Mouse (Mus musculus): ENCODE measurements around the gene Brk1.

The Brk1 gene

GRCm38 (mm10) chr6:113623941-113624751 lies 19.6 kb downstream of the Brk1 start, which contains the start of gene Vhl:
Gene Vhl (plus strand): TSS chr6:113623959.
- peak; percentile 81 for DNase-seq (ENCODE audit: low spot score)

DNA sequence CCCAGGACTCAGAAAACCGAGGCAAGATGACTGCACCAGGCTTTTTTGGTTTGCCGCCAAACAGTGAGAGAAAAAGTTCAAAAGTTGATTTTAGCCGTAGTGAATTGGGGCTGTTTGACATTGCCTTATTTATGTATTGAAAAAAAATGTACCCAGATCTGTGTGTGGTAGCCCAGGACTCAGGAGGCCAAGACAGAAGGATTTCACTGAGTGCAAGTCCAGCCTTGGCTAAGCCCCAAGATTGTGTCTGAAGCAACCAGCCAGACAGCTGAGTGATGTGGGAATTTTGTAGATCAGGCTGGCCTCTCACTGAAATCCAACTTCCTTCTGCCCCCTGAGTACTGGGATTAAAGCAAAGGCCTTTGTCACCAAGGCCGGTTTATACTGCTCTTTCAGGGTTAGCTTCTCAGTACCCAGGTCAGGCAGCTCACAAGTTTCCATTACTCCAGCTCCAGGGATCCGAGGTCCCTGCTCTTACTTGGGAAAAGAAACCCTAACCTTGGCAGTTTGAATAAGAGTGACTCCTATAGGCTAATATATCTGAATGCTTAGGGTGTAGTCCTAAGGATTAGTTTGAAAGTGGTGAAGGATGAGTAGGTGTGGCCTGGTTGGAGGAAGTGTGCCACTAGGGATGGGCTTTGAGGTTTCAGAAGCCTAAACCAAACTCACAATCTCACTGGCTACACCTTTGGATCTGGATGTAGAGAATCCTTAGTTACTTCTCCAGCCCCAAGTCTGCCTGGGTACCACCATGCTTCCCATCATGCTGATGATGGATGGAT lies 20.6 kb downstream of the Brk1 start:
- no peak for DNase-seq (ENCODE audit: low spot score)

DNA sequence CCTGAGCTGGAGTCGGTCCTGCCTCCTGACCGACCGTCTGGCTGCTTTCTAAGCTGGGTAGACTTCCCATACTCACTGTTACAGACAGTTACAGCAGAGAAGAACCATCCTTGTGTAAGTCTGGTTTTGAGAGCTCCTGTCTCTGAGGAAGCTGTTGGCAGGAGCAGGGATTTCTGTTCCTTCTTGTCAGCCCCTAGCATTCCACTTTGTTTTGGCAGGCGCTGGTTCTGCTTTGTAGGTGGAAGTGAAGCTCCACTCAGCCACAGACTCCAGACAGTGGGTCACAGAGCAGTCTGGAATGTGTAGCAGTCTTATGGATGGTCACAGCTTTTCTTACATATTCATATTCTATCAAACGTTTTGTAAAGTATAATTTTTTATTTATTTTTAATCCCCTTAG lies 25.8 kb downstream of the Brk1 start:
- no peak for DNase-seq (ENCODE audit: low spot score)

DNA sequence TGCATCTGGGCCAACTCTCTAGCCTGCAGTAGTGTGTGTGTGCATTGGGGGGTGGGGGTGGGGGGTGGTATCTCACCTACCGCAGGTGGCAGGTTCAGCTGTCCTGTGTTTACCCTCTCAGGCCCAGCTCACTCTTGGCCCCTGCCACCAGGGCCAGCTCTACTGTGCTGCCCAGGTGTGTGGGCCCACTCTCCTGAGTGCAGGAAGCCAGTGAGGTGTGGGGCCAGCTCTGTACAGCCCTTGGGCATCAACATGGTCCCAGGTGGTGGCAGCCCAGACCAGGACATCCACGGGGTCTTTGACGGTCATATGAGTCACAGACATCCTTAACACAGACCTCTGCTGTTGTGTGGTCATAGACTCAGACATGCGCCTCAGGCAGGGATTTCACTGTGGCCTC lies 28.3 kb downstream of the Brk1 start:
- no peak for DNase-seq (ENCODE audit: low spot score)

DNA sequence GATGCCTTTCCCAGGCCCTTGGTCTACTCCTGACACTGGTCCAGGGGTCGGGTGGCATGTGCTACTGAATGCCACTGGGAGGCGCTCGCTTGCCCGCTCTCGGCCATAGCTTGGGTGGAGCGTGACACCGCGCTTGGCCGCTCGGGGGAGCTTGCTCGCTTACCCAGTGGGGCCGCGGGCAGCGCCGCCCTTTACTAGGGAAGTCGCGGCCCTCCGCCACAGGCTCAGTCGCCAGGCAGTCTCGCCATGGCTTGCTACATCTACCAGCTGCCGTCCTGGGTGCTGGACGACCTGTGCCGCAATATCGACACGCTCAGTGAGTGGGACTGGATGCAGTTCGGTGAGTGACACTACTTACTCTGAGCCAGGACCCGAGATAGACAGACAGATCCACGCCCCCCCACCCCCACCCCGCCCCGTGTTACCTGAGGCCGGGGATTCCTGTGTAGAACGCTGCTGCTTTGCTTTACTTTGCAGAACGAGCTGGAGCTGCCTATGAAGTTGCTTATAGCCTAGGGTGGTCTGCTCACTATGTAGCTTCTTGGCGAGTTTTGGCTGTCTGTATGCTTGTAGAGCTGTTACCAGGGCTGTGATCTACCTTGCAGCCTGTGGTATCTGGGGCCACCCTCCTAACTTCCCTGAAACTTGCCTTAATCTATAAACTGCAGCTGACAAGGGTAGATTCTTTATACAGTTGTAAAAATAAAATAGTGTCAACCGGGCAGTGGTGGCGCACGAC lies 33.9 kb downstream of the Brk1 start, which contains the start of gene Irak2:
Irak2 (plus strand) TSS at position 166 of the 739 bp plus-strand sequence.
- DNase-seq (ENCODE audit: low spot score), result peak; percentile 94

GRCm38 (mm10) chr6:113639201-113639600 lies 34.6 kb downstream of the Brk1 start:
- DNase-seq (ENCODE audit: low spot score), result no peak

DNA sequence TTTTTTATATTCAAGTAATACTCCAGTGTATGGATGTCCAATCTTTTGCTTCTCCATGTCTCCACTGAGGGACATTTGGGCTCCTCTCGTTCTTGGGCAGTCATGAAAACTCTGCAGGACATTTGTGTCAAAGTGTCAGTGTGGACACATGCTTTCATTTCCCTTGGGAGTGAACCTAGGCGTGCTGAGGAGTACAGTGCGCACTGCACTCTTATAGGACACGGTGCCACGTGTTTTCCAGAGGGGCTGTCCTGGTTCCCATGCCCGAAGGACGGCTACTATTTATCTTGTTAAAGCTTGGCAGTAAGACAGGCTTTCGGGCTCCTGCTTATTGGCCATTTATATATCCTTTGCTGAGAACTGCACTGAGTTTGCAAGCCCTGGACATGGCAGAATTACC lies 38.0 kb downstream of the Brk1 start:
- no peak for DNase-seq (ENCODE audit: low spot score)

GRCm38 (mm10) chr6:113643021-113643420 lies 38.4 kb downstream of the Brk1 start:
- DNase-seq (ENCODE audit: low spot score), result no peak

DNA sequence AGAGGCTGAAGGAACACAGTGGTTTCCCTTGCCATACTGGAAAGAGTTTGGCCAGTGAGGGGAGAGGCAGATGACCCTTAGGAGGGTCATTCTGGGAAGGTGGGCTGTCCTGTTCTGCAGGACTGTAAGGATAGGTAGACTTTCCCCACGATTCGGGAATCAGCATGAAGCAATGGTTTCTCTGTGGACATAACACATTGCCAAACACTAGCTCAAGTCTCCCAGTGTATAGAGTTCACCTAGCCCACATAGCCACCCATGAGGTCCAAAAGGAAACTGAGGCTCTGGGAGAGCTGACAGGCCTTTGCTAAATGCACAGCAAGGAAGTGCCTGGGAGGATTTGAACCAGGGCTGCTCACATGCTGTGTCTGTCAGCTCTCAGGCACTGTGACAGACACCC lies 39.4 kb downstream of the Brk1 start:
- DNase-seq (ENCODE audit: low spot score), result no peak

GRCm38 (mm10) chr6:113644808-113645207 lies 40.2 kb downstream of the Brk1 start:
- no peak for DNase-seq (ENCODE audit: low spot score)

DNA sequence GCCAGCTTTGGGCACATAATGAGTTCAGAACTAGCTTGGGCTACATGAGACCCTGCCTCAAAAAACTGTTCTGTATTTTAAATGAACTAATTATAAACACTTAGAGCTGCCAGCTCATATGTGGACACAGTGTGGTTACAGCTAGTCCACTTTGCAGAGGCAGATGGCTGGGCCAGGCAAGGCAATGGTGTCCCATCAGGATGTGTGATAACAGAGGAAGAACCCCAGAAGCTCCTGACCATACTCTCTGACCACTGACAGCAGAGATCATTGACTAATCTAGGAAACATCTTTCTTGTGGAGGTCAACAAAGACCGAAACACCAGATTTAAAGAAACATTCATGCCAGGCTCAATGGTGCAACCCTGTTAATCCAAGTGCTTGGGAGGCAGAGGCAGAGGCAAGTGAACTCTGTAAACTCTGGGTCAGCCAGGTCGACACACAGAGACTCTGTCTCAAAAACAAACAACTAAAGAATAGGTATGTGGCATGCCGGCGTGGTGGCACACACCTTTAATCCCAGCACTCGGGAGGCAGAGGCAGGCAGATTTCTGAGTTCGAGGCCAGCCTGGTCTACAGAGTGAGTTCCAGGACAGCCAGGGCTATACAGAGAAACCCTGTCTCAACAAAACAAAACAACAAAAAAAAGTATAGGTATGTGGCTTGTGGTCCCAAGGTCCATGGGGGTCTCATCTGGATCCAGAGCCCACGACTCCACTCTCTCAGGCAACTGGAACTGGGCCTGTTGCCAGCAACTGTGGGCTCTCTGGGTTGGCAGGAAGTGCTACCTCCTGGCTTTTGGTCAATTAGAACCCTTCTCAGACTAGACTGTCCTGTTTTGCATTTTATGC lies 45.0 kb downstream of the Brk1 start:
- no peak for DNase-seq (ENCODE audit: low spot score)

GRCm38 (mm10) chr6:113650197-113650640 lies 45.6 kb downstream of the Brk1 start:
- no peak for DNase-seq (ENCODE audit: low spot score)

GRCm38 (mm10) chr6:113651626-113652025 lies 47.1 kb downstream of the Brk1 start:
- no peak for DNase-seq (ENCODE audit: low spot score)

GRCm38 (mm10) chr6:113653551-113653950 lies 49.0 kb downstream of the Brk1 start:
- no peak for DNase-seq (ENCODE audit: low spot score)

DNA sequence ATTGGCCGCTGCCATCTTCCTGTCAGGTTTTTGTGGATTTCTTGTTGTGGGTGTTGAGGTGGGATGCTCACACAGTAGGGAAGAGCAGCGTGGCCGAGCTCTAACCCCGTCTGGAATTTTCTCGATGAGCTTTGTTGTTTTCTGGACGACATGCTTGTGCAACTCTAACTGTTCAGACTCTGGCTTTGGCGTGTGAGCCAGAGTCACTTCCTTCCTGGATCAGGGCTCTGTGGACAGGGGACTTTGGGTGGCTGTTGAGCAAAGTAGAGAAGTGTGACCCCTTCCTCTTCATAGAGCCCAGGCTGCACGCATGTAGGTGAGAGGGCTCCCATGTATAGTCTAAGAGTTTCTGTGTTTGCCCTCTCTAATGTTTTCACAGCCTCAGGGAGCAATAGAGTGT lies 49.5 kb downstream of the Brk1 start:
- no peak for DNase-seq (ENCODE audit: low spot score)

DNA sequence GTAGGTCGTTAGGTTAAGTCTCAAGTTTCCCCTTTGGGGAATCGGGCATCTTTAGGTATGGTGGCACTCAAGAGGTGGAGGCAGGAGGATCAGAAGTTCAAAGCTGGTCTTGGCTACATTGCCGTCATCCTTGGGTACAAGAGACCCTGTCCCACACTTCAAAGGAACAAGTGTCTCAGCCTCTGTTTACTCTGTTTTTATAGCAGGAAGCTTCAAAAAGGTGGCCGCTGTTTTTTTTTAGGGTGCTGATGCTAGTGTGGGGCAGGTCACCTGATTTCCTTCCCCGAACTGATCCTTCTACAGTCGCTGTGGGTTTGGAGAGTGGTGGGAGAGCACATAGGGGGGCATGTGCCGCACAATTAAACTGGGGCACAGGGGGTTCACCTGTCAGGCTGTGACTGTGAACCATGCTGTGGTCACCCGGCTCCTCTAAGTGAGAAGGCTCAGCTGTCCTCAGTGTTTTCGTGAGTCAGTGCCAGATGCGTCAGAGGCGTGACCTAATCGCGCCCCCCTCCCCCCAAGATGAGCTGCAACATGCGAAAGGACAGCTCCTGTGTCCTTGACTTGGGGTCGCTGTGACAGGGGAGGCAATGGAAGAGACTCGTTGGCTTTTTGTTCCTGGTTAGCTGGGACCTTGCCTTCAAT lies 50.3 kb downstream of the Brk1 start:
- DNase-seq (ENCODE audit: low spot score), result no peak

- no peak for DNase-seq (ENCODE audit: low spot score)
These were observed 50.9 kb downstream of the Brk1 start for GRCm38 (mm10) chr6:113655475-113655874.

DNA sequence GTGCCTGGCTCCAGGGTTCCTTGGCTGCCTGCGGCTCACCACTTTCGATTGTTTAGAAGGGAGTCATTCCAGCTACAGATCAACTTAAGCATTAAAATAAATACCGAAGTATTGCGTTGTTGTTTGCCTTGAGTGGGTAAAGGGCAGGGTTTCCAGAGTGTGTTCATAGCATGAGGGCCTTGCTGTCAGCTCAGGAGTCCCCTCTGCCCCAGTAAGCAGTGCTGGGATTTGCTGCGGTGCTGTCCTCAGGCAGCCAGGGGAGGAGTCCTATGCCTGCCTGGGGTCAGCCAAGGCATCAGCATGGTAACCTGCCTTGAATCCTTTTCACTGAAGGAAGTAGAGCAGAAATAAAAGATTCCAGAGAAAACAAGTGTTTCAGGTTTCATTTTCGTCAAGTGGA lies 52.3 kb downstream of the Brk1 start:
- no peak for DNase-seq (ENCODE audit: low spot score)

- no peak for DNase-seq (ENCODE audit: low spot score)
These were observed 53.7 kb downstream of the Brk1 start for GRCm38 (mm10) chr6:113658226-113658625.

GRCm38 (mm10) chr6:113659648-113660491 lies 55.3 kb downstream of the Brk1 start:
- no peak for DNase-seq (ENCODE audit: low spot score)

Data from ovary, postnatal 14 days (tissue).